Comparison of ENCODE assay signal across 14 mouse cellular contexts in the genomic region with DNA sequence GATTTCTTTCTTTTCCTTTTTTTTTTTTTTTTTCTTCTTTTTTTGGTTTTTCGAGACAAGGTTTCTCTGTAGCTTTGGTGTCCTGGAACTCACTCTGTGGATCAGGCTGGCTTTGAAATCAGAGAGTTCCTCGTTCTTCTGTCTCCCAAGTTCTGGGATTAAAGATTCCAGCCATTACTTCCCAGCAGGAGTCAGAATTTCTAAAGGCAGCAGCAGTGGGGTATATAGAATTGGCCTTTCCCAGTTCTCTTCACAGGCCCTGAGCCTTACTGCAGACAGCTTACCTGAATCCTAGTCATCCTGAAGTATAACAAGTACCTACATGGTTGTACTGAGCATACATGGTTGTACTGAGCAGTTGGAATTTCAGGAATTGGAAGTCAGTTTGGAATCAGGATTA. TPM values are rescaled to one million over a fixed set of nuclear protein-coding genes. Genes with fewer than 3 reads are reported as not detected.
DNase-seq lines count a peak whose midpoint lies in the region; ATAC-seq and TF ChIP-seq lines count a peak whose summit lies in the region.
"Had no signal": no experiment of that assay in that cellular context is flagged by ENCODE, and none has a peak within 500 bp of the region (broad histone marks: within the 10 kb centered on the region; RNA-seq: fewer than 3 reads in every experiment).

No protein-coding gene starts in this region.

- no peak for ATAC-seq in heart, embryonic 14.5 days (ENCODE audit: insufficient number of reproducible peaks, insufficient read depth, low FRiP score, low read depth)
- no peak for ATAC-seq in midbrain, embryonic 15.5 days (replicated peaks)
- ATAC-seq in intestine, embryonic 16.5 days = no peak
- ATAC-seq in stomach, postnatal 0 days (ENCODE audit: low FRiP score, low TSS enrichment) = no peak
- no peak for ATAC-seq in kidney, embryonic 16.5 days (ENCODE audit: low FRiP score, low TSS enrichment)
- ATAC-seq: activated CD4-positive, CD25-positive, alpha-beta regulatory T cell, adult 4 months had no signal

- no peak for DNase-seq in heart, adult 18-20 months
- DNase-seq in midbrain, embryonic 10.5 days (ENCODE audit: low spot score) = no peak
- DNase-seq in stomach, postnatal 0 days (ENCODE audit: low spot score) = no peak
- DNase-seq: gastrocnemius, postnatal 36 days; right cerebral cortex, postnatal 4 days; thymus, adult 18-20 months had no signal

- H3K27ac ChIP-seq in heart, embryonic 14.5 days (replicated peaks in 1 of 2; ENCODE audit: control insufficient read depth in 1 of 2, insufficient read depth in 1 of 2, low read depth in 2 of 2, low read length in 2 of 2) = 0 out of 4 replicates have a peak overlapping the region, but pooled peaks of 1 of the 2 experiments have one; percentile 10
- no peak overlapping the region for H3K27ac ChIP-seq in midbrain, embryonic 10.5 days (replicated peaks)
- H3K27ac ChIP-seq in midbrain, embryonic 15.5 days = no peak overlapping the region
- no peak overlapping the region for H3K27ac ChIP-seq in intestine, embryonic 16.5 days (ENCODE audit: low read length)
- H3K27ac ChIP-seq in stomach, postnatal 0 days (replicated peaks) = no peak overlapping the region
- no peak overlapping the region for H3K27ac ChIP-seq in kidney, embryonic 16.5 days (ENCODE audit: low read length)
- H3K27ac ChIP-seq: embryonic facial prominence, embryonic 12.5 days; kidney, postnatal 0 days had no signal

- H3K9ac ChIP-seq in heart, embryonic 14.5 days (ENCODE audit: low read length) = peak overlapping the region; percentile 96
- no peak overlapping the region for H3K9ac ChIP-seq in midbrain, embryonic 15.5 days
- H3K9ac ChIP-seq in intestine, embryonic 16.5 days (ENCODE audit: low read depth, low read length) = peak overlapping the region; percentile 15; the same call in 1 of the 2 replicates
- H3K9ac ChIP-seq in stomach, postnatal 0 days (ENCODE audit: low read length) = no peak overlapping the region
- no peak overlapping the region for H3K9ac ChIP-seq in kidney, embryonic 16.5 days (replicated peaks; ENCODE audit: low read length)
- H3K9ac ChIP-seq: embryonic facial prominence, embryonic 12.5 days had no signal

- TF ChIP-seq EP300 in stomach, postnatal 0 days (optimal IDR thresholded peaks at IDR 0.05) = no peak

- peak overlapping the region in 1 of 2 experiments; percentile 84; a peak in 2 of 4 replicates for H3K4me3 ChIP-seq in heart, embryonic 14.5 days (ENCODE audit: control insufficient read depth in 1 of 2, insufficient read depth in 1 of 2, low read depth in 1 of 2, low read length in 2 of 2)
- peak overlapping the region; percentile 84 for H3K4me3 ChIP-seq in midbrain, embryonic 10.5 days
- H3K4me3 ChIP-seq in midbrain, embryonic 15.5 days = no peak overlapping the region
- peak overlapping the region; percentile 16 for H3K4me3 ChIP-seq in intestine, embryonic 16.5 days (ENCODE audit: low read length)
- H3K4me3 ChIP-seq in stomach, postnatal 0 days (ENCODE audit: low read depth, low read length) = no peak overlapping the region
- H3K4me3 ChIP-seq in kidney, embryonic 16.5 days (ENCODE audit: low read length) = no peak overlapping the region
- H3K4me3 ChIP-seq: embryonic facial prominence, embryonic 12.5 days had no signal

- H3K4me1 ChIP-seq in heart, embryonic 14.5 days (ENCODE audit: control insufficient read depth in 2 of 2, insufficient read depth in 2 of 2, low read length in 2 of 2) = peaks cover 0 to 21% of the 10 kb centered on the region in 2 experiments; a peak in 3 of 4 replicates
- H3K4me1 ChIP-seq in midbrain, embryonic 10.5 days = peaks cover 32% of the 10 kb centered on the region
- H3K4me1 ChIP-seq in midbrain, embryonic 15.5 days = peaks cover 16% of the 10 kb centered on the region
- H3K4me1 ChIP-seq in intestine, embryonic 16.5 days (ENCODE audit: control insufficient read depth, insufficient read depth, low read length) = peaks cover 10% of the 10 kb centered on the region
- H3K4me1 ChIP-seq in stomach, postnatal 0 days (replicated peaks; ENCODE audit: control insufficient read depth, insufficient read depth) = no peaks in the 10 kb centered on the region
- H3K4me1 ChIP-seq in kidney, embryonic 16.5 days (ENCODE audit: insufficient read depth, low read length) = peaks cover 12% of the 10 kb centered on the region; the same call in 1 of the 2 replicates

- H3K4me2 ChIP-seq in heart, embryonic 14.5 days (ENCODE audit: low read length) = peak overlapping the region; percentile 86
- H3K4me2 ChIP-seq in midbrain, embryonic 15.5 days = no peak overlapping the region
- H3K4me2 ChIP-seq in intestine, embryonic 16.5 days (ENCODE audit: low read depth, low read length) = peak overlapping the region; percentile 93
- H3K4me2 ChIP-seq in stomach, postnatal 0 days (replicated peaks; ENCODE audit: low read depth) = peak overlapping the region; percentile 91; the same call in 1 of the 2 replicates
- no peak overlapping the region for H3K4me2 ChIP-seq in kidney, embryonic 16.5 days (replicated peaks; ENCODE audit: low read depth, low read length)

- WGBS in heart, embryonic 14.5 days = 58% methylated on average over 2 of the region's 2 CpGs
- whole genome bisulfite sequencing in midbrain, embryonic 10.5 days = 30% methylated on average over 2 of the region's 2 CpGs
- WGBS in midbrain, embryonic 15.5 days = 27% methylated on average over 2 of the region's 2 CpGs
- WGBS in intestine, embryonic 16.5 days = 75% methylated on average over 2 of the region's 2 CpGs
- WGBS in stomach, postnatal 0 days = 69% methylated on average over 2 of the region's 2 CpGs
- 88% methylated on average over 2 of the region's 2 CpGs for WGBS in kidney, embryonic 16.5 days

- peaks cover 29% of the 10 kb centered on the region for H3K36me3 ChIP-seq in heart, embryonic 14.5 days (ENCODE audit: control insufficient read depth, insufficient read depth, low read length)
- H3K36me3 ChIP-seq in midbrain, embryonic 10.5 days = peaks cover 23% of the 10 kb centered on the region
- no peaks in the 10 kb centered on the region for H3K36me3 ChIP-seq in midbrain, embryonic 15.5 days (replicated peaks)
- no peaks in the 10 kb centered on the region for H3K36me3 ChIP-seq in intestine, embryonic 16.5 days (ENCODE audit: control insufficient read depth, insufficient read depth, low read length)
- H3K36me3 ChIP-seq in stomach, postnatal 0 days (ENCODE audit: control insufficient read depth, insufficient read depth, low read length) = no peaks in the 10 kb centered on the region
- H3K36me3 ChIP-seq in kidney, embryonic 16.5 days (ENCODE audit: insufficient read depth, low read length) = no peaks in the 10 kb centered on the region
- H3K36me3 ChIP-seq: embryonic facial prominence, embryonic 12.5 days had no signal

- no peaks in the 10 kb centered on the region for H3K27me3 ChIP-seq in heart, embryonic 14.5 days (ENCODE audit: control insufficient read depth, insufficient read depth, low read length)
- peaks cover 3% of the 10 kb centered on the region; the same call in 1 of the 2 replicates for H3K27me3 ChIP-seq in midbrain, embryonic 10.5 days (ENCODE audit: low read depth, poor library complexity, severe bottlenecking)
- H3K27me3 ChIP-seq in midbrain, embryonic 15.5 days (replicated peaks) = peaks cover 4% of the 10 kb centered on the region; the same call in 1 of the 2 replicates
- no peaks in the 10 kb centered on the region for H3K27me3 ChIP-seq in intestine, embryonic 16.5 days (replicated peaks; ENCODE audit: control insufficient read depth, insufficient read depth, low read length)
- H3K27me3 ChIP-seq in stomach, postnatal 0 days (ENCODE audit: control insufficient read depth, insufficient read depth, low read length) = no peaks in the 10 kb centered on the region
- no peaks in the 10 kb centered on the region for H3K27me3 ChIP-seq in kidney, embryonic 16.5 days (ENCODE audit: insufficient read depth, low read length)
- H3K27me3 ChIP-seq: CH12.LX; embryonic facial prominence, embryonic 12.5 days had no signal

- TF ChIP-seq CTCF in stomach, postnatal 0 days (IDR thresholded peaks at IDR 0.05; ENCODE audit: low read depth) = no peak

- H3K9me3 ChIP-seq in heart, embryonic 14.5 days (ENCODE audit: control insufficient read depth, low read length) = no peaks in the 10 kb centered on the region
- no peaks in the 10 kb centered on the region for H3K9me3 ChIP-seq in midbrain, embryonic 10.5 days (replicated peaks)
- H3K9me3 ChIP-seq in midbrain, embryonic 15.5 days = no peaks in the 10 kb centered on the region
- no peaks in the 10 kb centered on the region for H3K9me3 ChIP-seq in intestine, embryonic 16.5 days (ENCODE audit: control insufficient read depth, low read length)
- H3K9me3 ChIP-seq in stomach, postnatal 0 days (ENCODE audit: control insufficient read depth, low read length) = no peaks in the 10 kb centered on the region
- no peaks in the 10 kb centered on the region for H3K9me3 ChIP-seq in kidney, embryonic 16.5 days (ENCODE audit: low read length)
- H3K9me3 ChIP-seq: embryonic facial prominence, embryonic 12.5 days had no signal

RNA-seq across cellular contexts. Expression of a gene that starts 1.8 kb away (rescaled TPM):
- polyA plus RNA-seq in heart, embryonic 14.5 days (2014; fragmentation: Nextera tagmentation; extraction: Ambion mirVana) = 129 and 136 TPM in 2 replicates
- total RNA-seq in heart, adult 18-20 months (2021) = 100 to 1,000 TPM; 177 to 179 TPM
- polyA plus RNA-seq in midbrain, embryonic 10.5 days (2016; fragmentation: Nextera tagmentation; extraction: Ambion mirVana) = 41.3 and 53.8 TPM in 2 replicates
- polyA plus RNA-seq in midbrain, embryonic 15.5 days (2015; fragmentation: Nextera tagmentation; extraction: Ambion mirVana) = 21.2 and 23.9 TPM in 2 replicates
- 62.7 and 65.5 TPM in 2 replicates for polyA plus RNA-seq in intestine, embryonic 16.5 days (2015; fragmentation: Nextera tagmentation; extraction: Ambion mirVana)
- polyA plus RNA-seq in stomach, postnatal 0 days (2015; fragmentation: Nextera tagmentation; extraction: Ambion mirVana) = 35.4 and 37.4 TPM in 2 replicates
- polyA plus RNA-seq in kidney, embryonic 16.5 days (2015; fragmentation: Nextera tagmentation; extraction: Ambion mirVana) = 46.3 and 48.9 TPM in 2 replicates

Comparison
In these comparisons a context has a peak if more than half of its experiments do, and no peak if none do; other contexts are left out.
1. H3K4me3 ChIP-seq: peak in midbrain, embryonic 10.5 days (single experiment) and intestine, embryonic 16.5 days (single experiment); none in midbrain, embryonic 15.5 days (single experiment), stomach, postnatal 0 days (single experiment) and kidney, embryonic 16.5 days (single experiment).
2. H3K4me2 ChIP-seq: peak in heart, embryonic 14.5 days (single experiment), intestine, embryonic 16.5 days (single experiment) and stomach, postnatal 0 days (single experiment); none in midbrain, embryonic 15.5 days (single experiment) and kidney, embryonic 16.5 days (single experiment).
3. H3K9ac ChIP-seq: peak in heart, embryonic 14.5 days (single experiment) and intestine, embryonic 16.5 days (single experiment); none in midbrain, embryonic 15.5 days (single experiment), stomach, postnatal 0 days (single experiment) and kidney, embryonic 16.5 days (single experiment).